Mouse (Mus musculus) G1E-ER4 (cell line): ENCODE measurements around the gene Olfr1411. TPM values are rescaled to one million over a fixed set of nuclear protein-coding genes. Genes with fewer than 3 reads are reported as not detected.

Experiments used
- GATA1 ChIP-seq: IDR thresholded peaks from one replicate; pipeline ENCODE4 v1.8.0; 2012; ENCODE audit warnings: low read length, inconsistent platforms
- polyA plus RNA-seq: library from polyadenylated mRNA; stranded (reverse); fragments of >175 nt; gene quantifications from 2 replicates; pipeline ENCODE4 v1.2.3, GENCODE M21; 2012

Gene Olfr1411
- polyA plus RNA-seq: not detected in 2 replicates

GRCm38 (mm10) chr1:92594111-92594510 is at the start of gene Olfr1411:
Gene Olfr1411, plus strand, starts transcription at chr1:92594411.
- TF ChIP-seq GATA1: no peak

- TF ChIP-seq GATA1: no peak
These were observed 48.3 kb upstream of the Olfr1411 start for GRCm38 (mm10) chr1:92545929-92546328.

- no peak for TF ChIP-seq GATA1
These were observed 23.2 kb upstream of the Olfr1411 start, which contains the start of gene Olfr1413 for GRCm38 (mm10) chr1:92571022-92571421. Gene Olfr1413, plus strand, starts transcription at chr1:92571322.

- no peak for TF ChIP-seq GATA1
These were observed 8.7 kb upstream of the Olfr1411 start, which contains the start of gene Olfr1412 for GRCm38 (mm10) chr1:92585479-92585878. Gene Olfr1412, plus strand, starts transcription at chr1:92585779.

GRCm38 (mm10) chr1:92596019-92596418 is 1.8 kb downstream of the Olfr1411 start:
- TF ChIP-seq GATA1: no peak

GRCm38 (mm10) chr1:92605482-92605881 is 11.3 kb downstream of the Olfr1411 start, which contains the start of gene Olfr1410:
Gene Olfr1410, plus strand, starts transcription at chr1:92605782.
- TF ChIP-seq GATA1: no peak

- TF ChIP-seq GATA1: no peak
These were observed 13.5 kb downstream of the Olfr1411 start for GRCm38 (mm10) chr1:92607711-92608110.

- TF ChIP-seq GATA1: no peak
These were observed 16.8 kb downstream of the Olfr1411 start for GRCm38 (mm10) chr1:92611008-92611407.

GRCm38 (mm10) chr1:92613175-92613574 is 19.0 kb downstream of the Olfr1411 start:
- TF ChIP-seq GATA1: no peak

GRCm38 (mm10) chr1:92614516-92614915 is 20.3 kb downstream of the Olfr1411 start:
- no peak for TF ChIP-seq GATA1

- TF ChIP-seq GATA1: no peak
These were observed 21.8 kb downstream of the Olfr1411 start for GRCm38 (mm10) chr1:92616046-92616445.

GRCm38 (mm10) chr1:92617488-92617887 is 23.3 kb downstream of the Olfr1411 start, which contains the start of gene Olfr12:
Gene Olfr12, plus strand, starts transcription at chr1:92617788.
- no peak for TF ChIP-seq GATA1

GRCm38 (mm10) chr1:92618360-92618759 is 24.1 kb downstream of the Olfr1411 start:
- TF ChIP-seq GATA1: no peak

GRCm38 (mm10) chr1:92628227-92628626 is 34.0 kb downstream of the Olfr1411 start:
- TF ChIP-seq GATA1: no peak

- no peak for TF ChIP-seq GATA1
These were observed 38.0 kb downstream of the Olfr1411 start for GRCm38 (mm10) chr1:92632196-92632595.

GRCm38 (mm10) chr1:92632948-92633347 is 38.7 kb downstream of the Olfr1411 start:
- TF ChIP-seq GATA1: no peak

GRCm38 (mm10) chr1:92633726-92634125 is 39.5 kb downstream of the Olfr1411 start:
- TF ChIP-seq GATA1: no peak

- no peak for TF ChIP-seq GATA1
These were observed 40.4 kb downstream of the Olfr1411 start for GRCm38 (mm10) chr1:92634569-92634968.
